Mouse (Mus musculus) kidney, adult 18-20 months (tissue): ENCODE results near the gene Sdc3.

Experiments
- DNase-seq: peaks from one replicate; pipeline ENCODE4 v3.0.0; 2021

Sdc3 gene

GRCm38 (mm10) chr4:130828851-130829673, 36.7 kb downstream of the Sdc3 start:
- peak; percentile 79 for DNase-seq

GRCm38 (mm10) chr4:130834122-130834521, 41.8 kb downstream of the Sdc3 start:
- DNase-seq, result no peak

GRCm38 (mm10) chr4:130835550-130835949, 43.2 kb downstream of the Sdc3 start:
- no peak for DNase-seq

GRCm38 (mm10) chr4:130836281-130837061, 44.1 kb downstream of the Sdc3 start:
- DNase-seq, result no peak

- DNase-seq, result no peak
Measured at GRCm38 (mm10) chr4:130838585-130838984, 46.2 kb downstream of the Sdc3 start.

- DNase-seq, result peak; percentile 36
Measured at GRCm38 (mm10) chr4:130841107-130841840, 48.9 kb downstream of the Sdc3 start.

GRCm38 (mm10) chr4:130848814-130849213, 56.5 kb downstream of the Sdc3 start:
- DNase-seq, result no peak

GRCm38 (mm10) chr4:130857661-130858060, 65.3 kb downstream of the Sdc3 start:
- no peak for DNase-seq

GRCm38 (mm10) chr4:130858880-130859279, 66.5 kb downstream of the Sdc3 start:
- no peak for DNase-seq

GRCm38 (mm10) chr4:130859467-130859866, 67.1 kb downstream of the Sdc3 start:
- no peak for DNase-seq

GRCm38 (mm10) chr4:130860902-130861652, 68.7 kb downstream of the Sdc3 start:
- DNase-seq, result no peak

GRCm38 (mm10) chr4:130861653-130862208, 69.4 kb downstream of the Sdc3 start:
- peak; percentile 32 for DNase-seq

GRCm38 (mm10) chr4:130862538-130862937, 70.2 kb downstream of the Sdc3 start:
- no peak for DNase-seq

GRCm38 (mm10) chr4:130865460-130865859, 73.1 kb downstream of the Sdc3 start:
- DNase-seq, result no peak

- DNase-seq, result no peak
Measured at GRCm38 (mm10) chr4:130865901-130866371, 73.6 kb downstream of the Sdc3 start.

GRCm38 (mm10) chr4:130867940-130868339, 75.6 kb downstream of the Sdc3 start:
- no peak for DNase-seq

- no peak for DNase-seq
Measured at GRCm38 (mm10) chr4:130868803-130869202, 76.5 kb downstream of the Sdc3 start.

GRCm38 (mm10) chr4:130872414-130872813, 80.1 kb downstream of the Sdc3 start:
- no peak for DNase-seq

GRCm38 (mm10) chr4:130873440-130873839, 81.1 kb downstream of the Sdc3 start:
- DNase-seq, result no peak

- peak; percentile 64 for DNase-seq
Measured at GRCm38 (mm10) chr4:130874601-130875000, 82.3 kb downstream of the Sdc3 start.
